Mouse (Mus musculus) cerebral cortex, adult 2 months (tissue): Measurements from ENCODE around the gene Zbtb6.

Experiments
- WGBS: fragments of 180-500 bp; shearing (Covaris S2); methylation state at CpG from one replicate; pipeline ENCODE4 v1.1.7; 2018; 5-methylcytosine and 5-hydroxymethylcytosine counted together

Zbtb6 gene

DNA sequence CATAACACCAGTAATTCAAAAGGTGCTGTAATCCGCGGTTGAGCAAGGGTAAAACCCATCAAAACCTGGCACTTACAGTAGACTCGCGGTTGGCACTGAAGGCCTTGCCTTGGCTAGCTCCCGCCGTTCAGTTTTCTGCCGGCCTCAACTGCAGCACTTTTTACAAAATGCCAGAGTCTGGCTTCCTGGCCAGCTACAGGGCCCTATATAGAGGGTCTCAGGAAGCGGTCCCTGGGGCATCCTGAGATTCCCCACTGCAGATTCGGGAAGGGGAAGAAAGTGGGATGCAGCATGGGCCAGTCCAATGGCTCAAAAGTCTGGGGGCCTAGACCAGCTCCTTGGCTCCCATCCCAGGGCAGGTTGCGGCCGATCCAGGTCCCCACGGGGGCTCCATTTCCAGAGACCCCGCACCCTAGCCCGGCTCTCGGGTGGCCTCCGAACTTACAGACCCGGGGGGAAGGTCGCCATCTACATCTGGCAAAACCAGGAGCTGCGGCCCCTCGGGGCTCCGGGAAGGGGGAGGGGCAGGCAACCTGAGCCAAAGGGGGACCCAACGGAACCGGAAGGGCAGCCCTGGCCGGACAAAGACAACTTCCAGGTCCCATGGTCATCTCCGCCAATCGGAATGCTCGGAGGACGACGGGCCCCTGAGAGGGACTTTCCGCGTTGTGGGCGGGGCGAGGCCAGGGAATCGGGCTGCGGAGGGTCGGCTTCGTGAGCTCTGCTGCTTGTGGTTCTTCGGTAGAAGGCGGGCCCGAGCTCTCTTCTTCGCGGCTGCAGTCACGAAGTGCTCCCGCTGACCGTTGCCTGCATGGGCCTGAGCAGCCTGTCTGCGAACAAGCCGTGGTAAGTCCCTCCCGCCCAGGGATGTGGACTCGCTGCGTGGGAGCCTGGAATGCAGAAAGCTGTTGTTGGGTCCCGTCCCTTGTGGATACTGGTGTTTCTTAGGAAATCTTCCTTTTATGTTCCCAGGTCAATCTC is at the start of gene Zbtb6, which contains the start of the genes Zbtb26 and Rabgap1:
Zbtb6 (minus strand) TSS at position 561 of the 981 bp plus-strand sequence.
Zbtb26 (minus strand) TSS at position 525 of the 981 bp plus-strand sequence.
Rabgap1 (plus strand) TSS at position 669 of the 981 bp plus-strand sequence.
- under 1% methylated on average over 51 of the region's 51 CpGs for WGBS

DNA sequence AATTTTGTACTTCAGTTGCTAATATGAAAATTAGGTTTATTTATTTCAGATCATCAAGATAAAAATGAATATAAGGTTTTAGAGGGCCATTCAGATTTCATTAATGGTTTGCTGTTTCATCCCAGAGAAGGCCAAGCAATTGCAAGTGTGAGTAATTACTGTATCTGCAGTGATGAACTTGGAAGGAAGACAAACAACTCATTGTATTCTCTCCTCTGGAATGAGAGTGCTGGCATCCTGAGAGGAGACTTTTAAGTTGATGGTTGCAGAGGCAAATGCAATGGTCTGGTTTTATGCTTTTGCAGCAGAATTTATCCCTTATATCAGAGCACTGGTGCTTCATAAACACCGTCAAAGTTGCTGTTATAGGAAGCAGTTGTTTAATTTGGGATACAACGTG is 46.0 kb upstream of the Zbtb6 start:
- 79% methylated on average over 2 of the region's 2 CpGs for WGBS

DNA sequence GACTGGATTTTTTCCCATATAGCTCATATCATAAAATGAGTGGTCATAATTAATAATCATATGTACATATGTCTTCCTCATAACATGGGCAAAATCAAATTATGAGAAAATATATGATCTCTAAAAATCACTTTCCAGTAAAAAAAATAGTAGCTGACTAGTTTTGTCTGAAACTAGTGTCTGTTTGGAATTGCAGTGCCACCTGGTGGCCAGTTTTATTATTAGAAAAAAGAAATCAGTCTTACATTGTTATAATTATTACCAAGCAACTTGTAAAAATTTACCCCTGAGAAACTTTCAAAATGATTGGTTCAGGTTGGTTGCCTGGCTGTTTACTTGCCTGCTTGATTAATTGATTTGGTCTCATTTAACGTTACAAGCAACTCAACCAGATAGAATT is 42.4 kb upstream of the Zbtb6 start:
- 86% methylated on average over 1 of the region's 1 CpGs for WGBS

DNA sequence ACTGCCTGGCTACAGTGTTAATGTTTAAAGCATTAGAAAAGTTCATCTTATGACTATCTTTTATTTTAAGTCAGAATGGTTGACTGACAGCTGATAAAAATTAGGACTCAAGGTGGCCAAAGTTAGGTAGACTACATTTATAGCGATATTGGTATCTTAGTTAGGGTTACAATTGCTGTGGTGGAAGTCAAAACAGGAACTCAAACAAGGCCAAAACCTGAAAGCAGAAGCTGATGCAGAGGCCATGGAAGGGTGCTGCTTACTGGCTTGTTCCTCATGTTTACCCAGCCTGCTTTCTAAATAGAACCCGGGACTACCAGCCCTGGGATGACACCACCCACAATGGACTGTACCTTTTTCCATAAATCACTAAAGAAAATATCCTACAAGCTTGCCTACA is 41.2 kb upstream of the Zbtb6 start:
- WGBS: 85% methylated on average over 2 of the region's 2 CpGs

DNA sequence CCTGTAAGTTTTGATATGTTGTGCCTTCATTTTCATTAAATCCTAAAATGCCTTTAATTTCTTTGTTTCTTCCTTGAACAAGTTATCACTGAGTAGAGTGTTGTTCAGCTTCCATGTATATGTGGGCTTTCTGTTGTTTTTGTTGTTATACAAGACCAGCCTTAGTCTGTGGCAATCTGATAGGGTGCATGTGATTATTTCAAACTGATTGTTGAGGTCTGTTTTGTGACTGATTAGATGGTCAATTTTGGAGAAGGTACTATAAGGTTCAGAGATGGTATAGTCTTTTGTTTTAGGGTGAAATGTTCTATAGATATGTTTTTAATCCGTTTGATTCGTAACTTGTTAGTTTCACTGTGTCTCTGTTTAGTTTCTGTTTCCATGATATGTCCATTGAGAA is 37.1 kb upstream of the Zbtb6 start:
- WGBS: 98% methylated on average over 2 of the region's 2 CpGs

- 93% methylated on average over 4 of the region's 4 CpGs for WGBS
Measured at GRCm38 (mm10) chr2:37466266-37466665, 23.3 kb upstream of the Zbtb6 start.

DNA sequence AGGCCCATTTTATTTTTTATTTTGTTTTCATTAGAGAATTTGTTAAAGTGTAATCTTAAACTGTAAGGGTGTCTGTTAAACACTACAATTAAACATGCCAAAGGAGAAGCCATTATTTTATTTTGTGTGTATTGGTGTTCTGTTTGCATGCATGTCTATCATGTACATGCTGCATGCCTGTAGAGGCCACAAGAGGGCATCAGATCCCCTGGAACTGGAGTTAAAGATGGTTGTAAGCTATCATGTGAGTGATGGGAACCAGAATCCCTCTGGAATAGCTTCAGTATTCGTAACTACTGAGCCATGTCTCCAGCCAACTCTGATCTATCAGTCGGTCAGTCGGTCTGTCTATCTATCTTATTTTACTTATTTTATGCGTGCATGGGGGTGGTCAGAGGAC is 17.7 kb upstream of the Zbtb6 start:
- 96% methylated on average over 4 of the region's 4 CpGs for WGBS

GRCm38 (mm10) chr2:37452376-37452760 is 9.4 kb upstream of the Zbtb6 start:
- WGBS: 0% methylated on average over 23 of the region's 24 CpGs

DNA sequence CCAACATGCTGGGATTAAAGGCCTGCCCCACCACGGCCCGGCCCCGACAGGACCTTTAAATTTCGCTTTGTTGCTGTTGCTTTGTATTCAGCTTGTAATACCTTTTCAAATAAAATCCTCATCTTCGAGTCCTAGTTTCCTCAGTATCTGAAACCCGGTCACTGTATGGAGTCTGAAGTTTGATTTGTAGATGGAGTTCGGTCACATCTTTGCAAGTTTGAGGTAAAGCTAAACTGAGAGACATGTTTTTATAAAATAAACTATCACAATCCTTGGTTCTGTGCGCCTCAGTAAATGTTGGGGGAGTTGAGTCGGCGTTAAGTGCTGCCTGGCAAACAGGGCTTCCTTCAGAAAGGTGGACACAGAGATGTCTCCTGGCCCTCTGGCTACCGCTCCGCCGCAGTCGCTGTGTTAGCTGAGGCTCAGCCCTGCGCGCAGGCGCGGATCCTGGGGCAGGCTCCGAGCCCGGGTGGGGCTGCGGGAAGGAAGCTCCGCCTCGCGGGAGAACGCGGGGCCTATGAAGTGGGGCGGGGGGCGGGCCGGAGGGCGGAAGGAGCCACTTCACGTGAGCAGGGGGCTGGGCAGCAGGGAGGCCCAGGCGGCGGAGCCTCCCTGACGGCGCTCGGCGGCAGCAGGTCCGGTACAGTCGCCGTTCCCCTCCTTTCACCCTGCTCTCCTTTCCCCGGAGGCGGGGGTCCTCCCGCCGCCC is 8.8 kb upstream of the Zbtb6 start:
- WGBS: 7% methylated on average over 41 of the region's 44 CpGs

GRCm38 (mm10) chr2:37431609-37432008 is 11.4 kb downstream of the Zbtb6 start:
- WGBS: 14% methylated on average over 7 of the region's 7 CpGs

GRCm38 (mm10) chr2:37430593-37431464 is 12.1 kb downstream of the Zbtb6 start:
- under 1% methylated on average over 38 of the region's 38 CpGs for WGBS

GRCm38 (mm10) chr2:37423671-37424070 is 19.3 kb downstream of the Zbtb6 start:
- WGBS: 25% methylated on average over 3 of the region's 3 CpGs

- WGBS: under 1% methylated on average over 74 of the region's 75 CpGs
Measured at GRCm38 (mm10) chr2:37422306-37423304, 20.4 kb downstream of the Zbtb6 start, which contains the start of gene Rc3h2. Gene Rc3h2, minus strand, starts transcription at chr2:37422903.

- WGBS: 3% methylated on average over 3 of the region's 3 CpGs
Measured at GRCm38 (mm10) chr2:37421903-37422302, 21.1 kb downstream of the Zbtb6 start.

- WGBS: 10% methylated on average over 1 of the region's 1 CpGs
Measured at GRCm38 (mm10) chr2:37395539-37395938, 47.4 kb downstream of the Zbtb6 start.

DNA sequence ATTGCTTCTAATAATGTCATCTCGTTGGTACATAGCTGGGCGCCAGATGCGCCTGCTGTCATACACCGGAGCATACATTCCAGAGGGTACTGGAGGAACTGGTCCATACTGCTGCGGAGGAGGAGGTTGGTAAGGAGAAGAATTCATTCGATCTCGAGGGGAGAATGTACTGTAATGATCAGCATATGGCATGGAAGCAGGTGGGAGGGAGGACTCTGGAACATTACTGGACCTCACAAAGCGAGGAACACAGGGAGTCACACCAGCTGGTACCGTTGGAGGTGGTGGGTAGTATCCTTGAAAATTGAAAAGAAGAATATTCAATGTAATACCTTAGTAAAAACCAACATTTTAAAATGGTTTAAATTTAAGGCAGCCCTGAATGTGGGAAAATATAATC is 60.0 kb downstream of the Zbtb6 start:
- WGBS: 74% methylated on average over 9 of the region's 9 CpGs

DNA sequence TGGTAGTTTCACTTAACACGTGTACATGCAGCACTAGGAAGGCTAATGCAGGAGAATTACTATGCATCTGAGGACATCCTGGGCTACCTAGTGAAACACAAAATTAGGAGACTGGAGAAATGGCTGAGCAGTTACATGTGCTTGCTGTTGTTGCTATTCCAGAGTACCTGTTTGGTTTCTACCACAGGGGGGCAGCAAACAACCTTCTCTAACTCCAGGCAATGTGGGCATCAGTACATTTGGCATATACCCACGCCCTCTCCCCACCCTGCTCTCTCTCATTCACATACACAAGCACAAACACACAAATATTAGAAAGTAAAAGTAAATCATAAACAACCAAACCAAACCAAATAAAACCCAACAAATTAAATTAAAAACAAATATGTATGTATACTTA is 62.8 kb downstream of the Zbtb6 start:
- 55% methylated on average over 2 of the region's 2 CpGs for WGBS

GRCm38 (mm10) chr2:37376018-37376417 is 67.0 kb downstream of the Zbtb6 start:
- 74% methylated on average over 1 of the region's 1 CpGs for WGBS
